Mouse (Mus musculus) hindbrain, embryonic 12.5 days (tissue): Measurements from ENCODE around the gene Tbx15. TPM values are rescaled to one million over a fixed set of nuclear protein-coding genes. Genes with fewer than 3 reads are reported as not detected.

Experiments
- ATAC-seq: fragments of 200-750 bp; cut with Nextera tagmentation; 2 replicates; pipeline ENCODE4 v1.8.0; 2017; ENCODE audit warnings: moderate TSS enrichment; ENCODE audit not compliant: low FRiP score
- H3K27ac ChIP-seq: fragments of 300-500 bp; sonication (generic); 2 replicates; pipeline ENCODE4 v1.5.1; 2016; ENCODE audit warnings: mild to moderate bottlenecking
- H3K27me3 ChIP-seq: fragments of 300-500 bp; sonication (generic); 2 replicates; pipeline ENCODE4 v1.6.1; 2016; ENCODE audit warnings: mild to moderate bottlenecking
- H3K36me3 ChIP-seq: fragments of 300-500 bp; sonication (generic); 2 replicates; pipeline ENCODE4 v1.6.1; 2016; ENCODE audit warnings: mild to moderate bottlenecking
- H3K4me1 ChIP-seq: fragments of 300-500 bp; sonication (generic); 2 replicates; pipeline ENCODE4 v1.6.1; 2016
- H3K4me2 ChIP-seq: fragments of 300-500 bp; sonication (generic); replicated peaks from 2 replicates; pipeline ENCODE4 v1.6.1; 2016; ENCODE audit warnings: mild to moderate bottlenecking
- H3K4me3 ChIP-seq: fragments of 300-500 bp; sonication (generic); 2 replicates; pipeline ENCODE4 v1.5.1; 2016; ENCODE audit warnings: mild to moderate bottlenecking
- H3K9ac ChIP-seq: fragments of 300-500 bp; sonication (generic); 2 replicates; pipeline ENCODE4 v1.6.1; 2016; ENCODE audit warnings: mild to moderate bottlenecking, moderate library complexity
- H3K9me3 ChIP-seq: fragments of 300-500 bp; sonication (generic); replicated peaks from 2 replicates; pipeline ENCODE4 v1.6.1; 2016; ENCODE audit warnings: mild to moderate bottlenecking
- WGBS: fragments of 180-500 bp; shearing (Covaris S2); methylation state at CpG from one replicate; pipeline ENCODE4 v1.1.7; 2016; 5-methylcytosine and 5-hydroxymethylcytosine counted together
- polyA plus RNA-seq: library from polyadenylated mRNA; unstranded; fragments of >200 nt; fragmentation: Nextera tagmentation; extraction: Ambion mirVana; gene quantifications from 2 replicates; pipeline ENCODE4 v1.2.1, GENCODE M21; 2016

The Tbx15 gene
- polyA plus RNA-seq, 1 experiment from 2014 or later: 9.3 TPM

DNA sequence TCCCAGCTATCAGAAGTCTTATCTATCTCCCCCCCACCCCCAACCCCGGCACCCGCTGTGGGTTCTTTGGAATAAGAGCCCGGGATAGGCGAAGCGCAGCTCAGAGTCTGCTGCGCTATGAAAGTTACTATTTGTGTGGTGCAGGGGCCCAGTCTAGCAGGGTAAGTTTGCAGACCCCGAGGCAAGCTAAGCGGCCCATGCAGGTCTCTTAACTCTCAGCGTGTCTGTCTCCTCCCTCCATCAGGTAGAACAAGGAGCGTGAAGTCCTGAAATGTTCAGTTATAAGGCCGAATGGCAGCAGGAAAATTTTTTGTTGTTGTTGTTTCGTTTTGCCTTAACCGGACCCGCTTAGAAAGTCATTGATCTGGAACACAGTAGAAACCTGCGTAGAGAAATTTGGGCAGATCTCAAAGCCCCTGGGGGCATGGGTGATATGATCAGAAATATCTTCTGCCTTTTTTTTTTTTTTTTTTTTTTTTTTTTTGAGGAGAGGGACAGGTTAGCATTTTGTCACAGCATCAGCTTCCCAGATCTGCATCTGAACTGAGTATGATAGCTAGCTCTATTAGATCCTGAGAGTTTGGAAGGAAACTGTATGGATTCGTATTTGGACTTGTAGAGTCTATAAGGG, 12.4 kb downstream of the Tbx15 start:
- Histone ChIP-seq H3K9me3 (no peaks in the 10 kb centered on the region), H3K36me3 (no peaks in the 10 kb centered on the region), H3K4me3 (no peak overlapping the region), H3K4me1 (peaks cover 9% of the 10 kb centered on the region), H3K4me2 (peak overlapping the region; percentile 53; the same call in 1 of the 2 replicates), H3K27ac (no peak overlapping the region), H3K9ac (no peak overlapping the region), H3K27me3 (peaks cover 96% of the 10 kb centered on the region)
- ATAC-seq: no peak
- WGBS: 2% methylated on average over 16 of the region's 16 CpGs

DNA sequence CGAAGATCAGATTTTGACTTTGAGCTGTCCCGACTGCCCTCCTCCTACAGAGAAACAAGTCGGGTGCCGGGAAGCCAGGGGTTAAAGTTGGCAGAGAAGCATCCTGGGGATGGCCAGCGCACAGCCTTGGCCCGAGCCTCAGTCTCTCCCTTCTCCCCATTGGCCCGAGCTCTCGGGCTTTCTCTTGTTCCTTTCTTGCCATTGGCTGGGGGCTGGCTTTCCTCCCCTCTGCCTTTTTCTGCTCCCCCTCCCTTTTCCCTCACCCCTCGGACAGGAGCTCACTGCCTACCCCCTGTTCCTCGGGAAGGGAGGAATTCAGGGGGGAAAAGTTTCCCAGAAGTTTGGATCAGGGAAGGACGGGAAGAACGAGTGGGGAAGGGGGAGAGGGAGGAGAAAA, 12.9 kb downstream of the Tbx15 start:
- Histone ChIP-seq H3K9ac (no peak overlapping the region), H3K27ac (no peak overlapping the region), H3K27me3 (peaks cover 96% of the 10 kb centered on the region), H3K9me3 (no peaks in the 10 kb centered on the region), H3K4me1 (peaks cover 9% of the 10 kb centered on the region), H3K4me2 (peak overlapping the region; percentile 53), H3K36me3 (no peaks in the 10 kb centered on the region), H3K4me3 (peak overlapping the region; percentile 42)
- WGBS: under 1% methylated on average over 12 of the region's 12 CpGs
- 0 out of 2 replicates have a peak, but pooled peaks have one; percentile 23 for ATAC-seq

DNA sequence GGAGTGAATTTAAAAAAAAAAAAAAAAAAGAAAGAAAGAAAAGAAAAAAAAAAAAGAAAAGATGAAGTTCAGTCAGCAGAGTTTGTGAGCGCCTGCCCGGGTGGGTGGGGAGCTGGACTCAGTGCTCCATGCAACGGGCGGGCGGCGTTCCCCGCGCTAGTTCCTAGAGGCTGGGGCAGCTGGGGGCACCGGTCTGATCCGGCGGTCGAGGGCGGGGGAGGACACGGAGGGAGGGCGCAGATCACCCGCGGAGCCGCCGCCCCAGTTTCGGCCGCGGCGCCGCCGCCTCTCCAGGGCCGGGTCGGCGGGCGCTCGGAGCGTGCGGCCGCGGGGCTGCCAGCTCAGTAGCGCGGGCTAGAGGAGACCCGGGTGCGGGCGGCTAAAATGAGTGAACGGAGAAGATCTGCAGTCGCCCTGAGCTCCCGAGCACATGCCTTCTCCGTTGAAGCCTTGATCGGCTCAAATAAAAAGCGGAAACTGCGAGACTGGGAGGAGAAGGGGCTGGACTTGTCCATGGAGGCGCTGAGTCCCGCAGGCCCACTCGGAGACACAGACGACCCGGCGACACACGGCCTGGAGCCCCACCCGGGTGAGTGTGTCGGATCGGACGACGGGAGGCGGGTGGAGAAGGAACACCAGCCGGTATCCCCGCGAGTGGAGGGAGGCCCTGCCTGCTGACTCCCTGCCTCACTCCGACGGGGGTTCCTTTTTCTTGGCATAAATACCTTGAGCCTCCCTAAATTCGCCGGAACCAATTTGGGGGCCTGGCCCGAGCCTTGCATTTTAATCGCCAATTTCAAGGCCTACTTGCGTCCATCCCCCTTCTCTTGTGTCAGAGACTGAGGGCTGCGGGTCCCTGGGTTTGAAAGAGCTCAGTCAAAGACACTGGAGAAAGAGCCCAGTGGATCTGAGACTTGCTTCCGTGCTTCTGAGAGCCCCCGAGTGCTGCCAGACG, 13.6 kb downstream of the Tbx15 start:
- Histone ChIP-seq H3K9me3 (no peaks in the 10 kb centered on the region), H3K27ac (peak overlapping the region; percentile 58; the same call in 1 of the 2 replicates), H3K4me3 (peak overlapping the region; percentile 42), H3K27me3 (peaks cover 93% of the 10 kb centered on the region), H3K36me3 (no peaks in the 10 kb centered on the region), H3K4me1 (peaks cover 9% of the 10 kb centered on the region), H3K9ac (peak overlapping the region; percentile 62), H3K4me2 (peak overlapping the region; percentile 53)
- WGBS: under 1% methylated on average over 73 of the region's 73 CpGs
- peak; percentile 69 for ATAC-seq

DNA sequence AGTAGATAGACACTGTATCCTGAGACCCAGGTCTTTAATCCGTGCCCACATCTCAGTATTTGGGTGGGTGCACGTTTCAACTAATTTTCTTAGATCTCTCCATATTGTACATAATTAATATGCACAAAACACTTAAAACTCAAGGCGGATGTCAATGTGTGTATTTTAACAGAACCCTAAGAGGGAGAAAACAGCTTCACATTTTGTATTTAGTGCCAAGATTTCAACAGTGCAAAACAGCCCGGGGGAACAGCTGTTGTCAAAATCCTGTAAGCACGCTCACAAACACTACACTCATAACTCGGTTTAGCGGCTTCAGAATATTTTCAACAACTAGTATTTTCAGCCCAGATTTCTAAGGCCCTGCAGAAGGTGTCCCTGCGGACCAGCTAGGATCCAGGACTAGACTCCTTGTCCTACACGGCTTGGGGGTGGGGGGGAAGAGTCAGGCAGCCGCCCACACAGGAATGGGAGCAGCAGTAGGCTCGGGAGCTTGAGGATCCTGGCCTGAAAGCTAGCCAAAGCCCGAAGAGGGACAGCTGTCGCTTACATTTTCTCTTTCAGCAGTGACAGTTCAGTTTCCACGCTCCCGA, 14.5 kb downstream of the Tbx15 start:
- Histone ChIP-seq H3K4me1 (peaks cover 9% of the 10 kb centered on the region), H3K4me3 (peak overlapping the region; percentile 42), H3K27me3 (peaks cover 92% of the 10 kb centered on the region), H3K9me3 (no peaks in the 10 kb centered on the region), H3K9ac (0 out of 2 replicates have a peak overlapping the region, but pooled peaks have one; percentile 3), H3K36me3 (no peaks in the 10 kb centered on the region), H3K27ac (no peak overlapping the region), H3K4me2 (peak overlapping the region; percentile 53)
- ATAC-seq: no peak
- under 1% methylated on average over 15 of the region's 15 CpGs for WGBS

DNA sequence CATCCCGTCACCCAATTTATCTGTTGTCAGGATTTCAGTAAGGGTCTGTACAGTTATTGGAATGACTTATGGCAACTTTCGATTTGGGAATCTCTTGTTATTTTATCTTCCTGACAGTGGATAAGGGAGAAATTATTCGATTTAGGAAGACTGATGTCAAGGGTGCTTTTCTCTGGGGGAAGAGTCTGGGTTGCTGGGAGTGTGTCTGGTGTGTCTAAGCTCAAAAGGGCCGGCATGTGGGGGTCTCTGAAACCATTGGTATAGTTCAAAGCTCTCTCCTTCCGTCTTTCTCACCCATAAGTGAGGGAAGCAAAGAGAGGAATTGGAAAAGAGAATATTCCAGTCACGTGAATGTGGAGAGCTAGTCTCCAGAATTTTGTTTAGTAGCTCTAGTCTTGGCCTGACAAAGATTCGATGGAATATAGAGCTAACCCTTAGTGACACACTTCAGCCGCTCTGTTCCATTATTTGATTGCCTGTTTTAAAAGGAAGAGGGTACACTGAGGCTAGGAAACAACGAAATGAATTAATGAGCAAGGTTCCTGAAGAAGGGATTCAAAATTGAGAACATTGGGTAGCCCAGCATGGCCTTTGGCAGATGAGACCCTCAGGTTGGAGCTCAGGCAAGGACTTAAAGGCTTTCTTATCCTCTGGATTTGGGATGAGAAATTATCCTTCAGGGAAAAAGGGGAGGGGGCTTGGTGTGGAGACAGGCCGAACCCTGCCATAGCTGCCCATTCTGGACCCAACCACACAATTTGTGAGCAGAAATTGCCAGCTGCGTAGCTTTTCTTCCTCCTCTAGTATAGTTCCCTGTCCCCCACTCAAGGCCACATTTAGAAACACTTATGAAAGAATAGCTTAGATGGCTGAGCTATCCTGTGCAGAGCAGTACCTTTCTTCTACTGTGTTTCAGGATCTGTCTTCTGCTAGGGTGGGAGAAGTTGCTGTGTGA, 15.5 kb downstream of the Tbx15 start:
- Histone ChIP-seq H3K27me3 (peaks cover 88% of the 10 kb centered on the region), H3K4me3 (peak overlapping the region; percentile 42), H3K27ac (no peak overlapping the region), H3K9me3 (no peaks in the 10 kb centered on the region), H3K36me3 (no peaks in the 10 kb centered on the region), H3K4me1 (peaks cover 9% of the 10 kb centered on the region), H3K4me2 (peak overlapping the region; percentile 53), H3K9ac (no peak overlapping the region)
- no peak for ATAC-seq
- WGBS: 6% methylated on average over 11 of the region's 11 CpGs

DNA sequence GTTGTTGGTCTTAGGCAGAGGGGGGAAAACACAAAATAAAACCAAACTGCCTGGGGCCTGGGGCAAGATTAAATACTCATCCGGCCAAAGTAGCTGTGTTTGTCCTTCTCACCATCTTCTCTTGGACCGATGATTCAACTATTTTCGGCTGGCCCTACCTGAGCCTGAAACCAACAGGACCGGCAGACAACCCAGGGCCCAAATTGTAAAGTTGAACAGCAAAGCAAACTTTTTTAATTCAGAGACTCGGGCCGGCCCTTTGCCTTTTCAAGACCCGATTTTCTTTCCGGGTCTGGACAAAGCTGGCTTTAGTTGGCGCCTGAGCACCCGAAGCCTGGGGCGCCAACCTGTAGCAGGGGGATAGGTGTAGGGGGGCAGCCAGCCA, 16.2 kb downstream of the Tbx15 start:
- WGBS: 3% methylated on average over 11 of the region's 11 CpGs
- Histone ChIP-seq H3K4me3 (peak overlapping the region; percentile 42), H3K27me3 (peaks cover 85% of the 10 kb centered on the region), H3K9me3 (no peaks in the 10 kb centered on the region), H3K4me1 (peaks cover 9% of the 10 kb centered on the region), H3K27ac (no peak overlapping the region), H3K36me3 (no peaks in the 10 kb centered on the region), H3K4me2 (peak overlapping the region; percentile 38), H3K9ac (0 out of 2 replicates have a peak overlapping the region, but pooled peaks have one; percentile 14)
- no peak for ATAC-seq

DNA sequence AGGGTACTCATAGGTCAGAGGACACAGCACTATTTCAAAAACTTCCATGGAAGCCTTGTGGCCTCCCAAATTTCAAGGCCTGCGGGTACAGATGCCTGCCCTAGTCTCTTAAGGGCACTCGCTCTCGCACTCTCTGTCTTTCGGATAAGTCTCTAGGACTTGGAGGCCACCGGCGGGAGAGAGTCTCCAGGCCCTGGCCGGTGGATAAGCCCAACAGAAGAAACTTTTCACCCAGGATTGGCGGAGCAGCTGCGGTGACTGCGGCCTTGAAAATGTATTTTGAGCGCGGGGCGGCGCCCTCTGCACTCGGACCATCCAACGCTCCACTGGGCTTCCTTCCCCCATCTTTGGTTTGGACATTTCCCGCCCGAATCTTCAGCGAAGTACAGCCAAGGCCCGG, 16.6 kb downstream of the Tbx15 start:
- H3K27ac ChIP-seq: no peak overlapping the region
- no peaks in the 10 kb centered on the region for H3K36me3 ChIP-seq
- peaks cover 9% of the 10 kb centered on the region for H3K4me1 ChIP-seq
- H3K9me3 ChIP-seq: no peaks in the 10 kb centered on the region
- H3K4me3 ChIP-seq: peak overlapping the region; percentile 42
- WGBS: under 1% methylated on average over 20 of the region's 20 CpGs
- H3K9ac ChIP-seq: peak overlapping the region; percentile 14; the same call in 1 of the 2 replicates
- H3K4me2 ChIP-seq: peak overlapping the region; percentile 38
- ATAC-seq: no peak
- H3K27me3 ChIP-seq: peaks cover 85% of the 10 kb centered on the region

DNA sequence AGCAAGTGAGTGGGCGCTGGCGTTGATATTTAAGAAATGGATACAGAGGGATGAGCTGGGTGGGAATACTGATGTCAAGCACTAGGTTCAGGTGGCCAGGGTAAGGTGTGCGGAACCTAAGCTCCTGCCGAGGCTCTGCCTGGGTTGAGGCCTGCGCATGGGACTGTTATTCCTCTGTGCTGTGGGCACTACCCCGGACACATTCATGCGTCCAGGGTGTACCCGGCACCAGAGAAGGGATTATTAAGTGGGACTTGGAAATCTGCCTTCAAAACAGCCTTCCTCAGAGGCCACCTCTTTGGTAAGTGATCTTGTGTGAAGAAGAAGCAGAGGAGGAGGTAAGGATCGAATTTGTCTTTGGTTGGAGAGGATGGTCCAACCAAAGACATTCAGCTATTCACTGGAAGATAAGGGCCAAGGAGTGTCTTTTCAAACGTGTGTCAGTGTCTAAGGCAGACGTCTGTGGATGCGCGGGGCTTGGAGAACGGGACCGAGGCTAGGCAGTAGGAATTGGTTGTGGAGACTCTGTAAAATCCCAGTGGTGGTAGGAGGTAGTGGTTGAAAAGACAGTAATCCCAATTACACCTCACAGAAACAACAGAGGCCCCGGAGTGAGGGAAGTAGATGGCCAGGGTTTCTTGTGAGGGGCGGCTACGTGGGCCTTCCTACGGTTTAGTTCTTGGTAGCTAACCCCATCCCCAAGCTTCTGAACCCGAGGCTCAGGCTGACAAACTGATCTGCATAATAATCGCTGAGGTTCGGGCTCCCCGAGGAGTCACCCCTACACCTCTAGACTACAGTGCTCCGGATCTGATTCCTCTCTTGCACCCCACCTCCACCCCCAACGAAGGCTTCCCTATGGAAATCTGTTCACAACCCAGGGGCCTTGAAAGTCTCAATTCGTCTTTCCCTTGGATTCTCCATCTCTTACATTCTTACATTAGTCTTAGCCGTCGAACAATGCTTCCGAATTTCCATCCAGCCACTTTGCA, 17.7 kb downstream of the Tbx15 start:
- ATAC-seq: no peak
- WGBS: 4% methylated on average over 29 of the region's 29 CpGs
- peaks cover 87% of the 10 kb centered on the region for H3K27me3 ChIP-seq
- no peaks in the 10 kb centered on the region for H3K9me3 ChIP-seq
- no peak overlapping the region for H3K4me3 ChIP-seq
- no peak overlapping the region for H3K27ac ChIP-seq
- no peak overlapping the region for H3K9ac ChIP-seq
- peak overlapping the region; percentile 5; the same call in 1 of the 2 replicates for H3K4me2 ChIP-seq
- H3K36me3 ChIP-seq: no peaks in the 10 kb centered on the region
- peaks cover 9% of the 10 kb centered on the region for H3K4me1 ChIP-seq

DNA sequence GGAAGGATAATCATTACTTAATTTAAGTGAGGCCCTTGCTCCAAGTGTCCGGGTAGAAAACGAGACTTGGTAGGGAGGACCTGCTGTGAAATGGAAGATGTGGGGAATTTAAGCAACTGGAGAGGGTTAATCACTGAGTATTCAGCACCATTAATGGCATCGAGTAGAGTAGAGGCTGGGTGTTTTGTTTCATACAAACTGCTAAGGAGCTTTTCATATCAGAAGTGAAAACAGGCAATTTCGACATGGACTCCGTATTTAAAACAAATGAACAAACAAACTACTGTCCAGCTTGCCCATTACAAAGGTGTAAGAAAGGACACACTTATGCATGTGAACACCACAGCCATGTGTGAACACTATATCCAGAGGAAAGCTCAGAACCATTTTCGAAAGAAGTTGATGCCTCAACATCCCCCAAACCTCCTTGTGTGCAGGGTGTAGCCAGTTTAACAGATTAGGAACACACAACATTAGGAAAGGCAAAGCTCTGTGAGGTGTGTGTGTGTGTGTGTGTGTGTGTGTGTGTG, 19.6 kb downstream of the Tbx15 start:
- WGBS: 6% methylated on average over 6 of the region's 6 CpGs
- H3K27ac ChIP-seq: no peak overlapping the region
- H3K9me3 ChIP-seq: no peaks in the 10 kb centered on the region
- no peaks in the 10 kb centered on the region for H3K36me3 ChIP-seq
- no peak overlapping the region for H3K4me2 ChIP-seq
- H3K9ac ChIP-seq: no peak overlapping the region
- peaks cover 86% of the 10 kb centered on the region for H3K27me3 ChIP-seq
- ATAC-seq: no peak
- H3K4me3 ChIP-seq: no peak overlapping the region
- no peaks in the 10 kb centered on the region for H3K4me1 ChIP-seq

DNA sequence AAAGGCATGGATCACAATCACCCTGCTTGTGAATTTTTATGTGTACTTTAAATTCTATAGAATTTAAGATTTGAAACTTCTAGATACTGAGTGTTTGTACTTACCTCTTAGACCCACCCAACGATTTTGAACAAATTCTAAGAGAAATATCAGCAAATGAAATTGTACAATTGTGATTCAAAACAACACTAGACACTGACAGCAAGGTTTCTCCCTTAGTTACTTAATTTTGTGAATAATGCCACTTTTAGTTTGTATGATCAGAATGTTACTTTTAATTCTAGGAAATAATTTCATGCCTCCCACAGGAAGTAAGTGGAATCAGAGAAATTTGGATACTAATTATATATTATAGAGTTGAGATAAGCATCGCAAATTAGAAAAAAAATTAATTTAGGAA, 20.2 kb downstream of the Tbx15 start:
- Histone ChIP-seq H3K4me1 (no peaks in the 10 kb centered on the region), H3K4me2 (no peak overlapping the region), H3K27me3 (peaks cover 87% of the 10 kb centered on the region), H3K9me3 (no peaks in the 10 kb centered on the region), H3K9ac (no peak overlapping the region), H3K27ac (no peak overlapping the region), H3K4me3 (no peak overlapping the region), H3K36me3 (no peaks in the 10 kb centered on the region)
- WGBS: 36% methylated on average over 2 of the region's 2 CpGs
- ATAC-seq: no peak
